Mouse (Mus musculus): ENCODE measurements around the gene Elmsan1.

Gene Elmsan1

DNA sequence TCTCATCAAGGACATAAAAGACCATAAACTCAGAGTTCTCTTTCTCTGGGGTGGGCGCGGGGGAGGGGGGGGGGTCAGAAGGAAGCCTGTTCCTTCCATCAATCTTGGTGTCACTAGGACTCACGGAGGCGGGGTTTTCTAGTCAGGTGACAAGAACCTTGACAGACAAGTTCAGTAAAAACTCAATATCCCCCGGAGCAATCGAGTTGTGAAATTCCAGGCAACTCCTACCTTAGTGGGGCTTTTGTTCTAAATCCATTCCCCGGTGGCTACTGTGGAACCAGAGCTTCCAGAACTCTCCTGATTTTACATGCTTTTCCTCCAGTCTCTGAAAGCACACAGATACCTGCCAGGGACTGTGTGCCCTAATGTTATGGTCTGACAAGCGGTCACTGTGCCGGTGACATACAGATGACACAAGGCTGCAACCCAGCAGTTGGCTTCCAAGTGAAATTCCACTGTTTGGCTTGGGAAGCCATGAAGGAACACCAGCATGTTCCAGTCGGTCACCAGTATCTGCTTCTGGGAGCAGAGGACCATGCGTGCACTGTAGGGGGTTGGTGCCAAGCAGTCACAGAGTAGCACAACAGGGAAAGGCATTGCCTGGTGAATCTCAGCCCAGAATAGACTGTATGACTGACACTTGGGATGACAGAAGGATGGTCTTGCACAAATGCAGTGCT is 2.8 kb downstream of the Elmsan1 start:
- no peak for DNase-seq (ENCODE audit: low read depth)

DNA sequence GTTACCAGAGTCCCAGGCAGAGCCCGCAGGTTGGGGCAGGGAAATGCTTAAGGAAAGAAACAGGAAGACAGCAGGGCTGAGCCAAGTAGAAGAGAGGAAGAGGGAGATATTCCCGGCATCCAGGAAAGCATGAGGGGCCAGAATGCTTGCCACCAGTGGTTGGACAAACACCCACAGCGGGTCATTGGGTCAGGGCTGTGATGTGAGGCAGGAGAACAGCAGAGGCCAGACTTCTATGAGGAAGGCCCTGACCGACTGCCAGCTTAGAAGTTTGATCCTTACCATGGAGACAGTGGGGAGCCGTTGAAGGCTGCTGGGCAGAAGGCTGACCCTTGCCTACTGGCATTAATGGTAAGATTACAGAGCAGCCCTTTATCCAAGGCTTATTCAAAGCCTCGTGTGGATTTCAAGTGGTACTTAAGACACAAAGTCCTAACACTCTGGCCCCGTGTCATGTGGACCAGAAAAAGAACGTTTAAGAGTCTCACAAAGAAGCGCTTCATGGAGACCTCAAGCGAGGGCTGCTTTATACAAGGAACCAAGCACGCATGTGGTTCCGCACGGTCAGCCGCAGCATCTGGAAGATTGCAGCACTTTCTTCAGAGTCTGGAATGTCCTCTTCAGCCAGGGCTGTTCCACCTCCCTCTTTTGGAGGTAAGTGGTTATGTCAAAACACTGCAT is 4.0 kb downstream of the Elmsan1 start:
- no peak for DNase-seq (ENCODE audit: low read depth)

DNA sequence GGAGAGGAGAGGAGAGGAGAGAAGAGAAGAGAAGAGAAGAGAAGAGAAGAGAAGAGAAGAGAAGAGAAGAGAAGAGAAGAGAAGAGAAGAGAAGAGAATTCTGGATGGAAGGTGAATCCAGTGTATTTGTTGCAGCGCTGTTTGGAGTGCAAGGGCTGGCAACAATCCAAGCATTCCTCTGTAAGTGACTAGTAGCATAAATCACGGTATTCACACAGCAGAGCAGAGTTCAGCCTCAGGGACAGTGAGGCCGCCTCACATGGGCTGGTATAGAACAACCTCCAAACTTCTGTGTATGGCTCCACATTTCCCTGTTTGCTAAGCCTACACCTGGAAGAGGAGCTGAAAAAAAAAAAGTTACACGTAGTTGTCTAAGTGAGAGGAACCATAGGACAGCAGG is 6.4 kb downstream of the Elmsan1 start:
- no peak for DNase-seq (ENCODE audit: low read depth)

DNA sequence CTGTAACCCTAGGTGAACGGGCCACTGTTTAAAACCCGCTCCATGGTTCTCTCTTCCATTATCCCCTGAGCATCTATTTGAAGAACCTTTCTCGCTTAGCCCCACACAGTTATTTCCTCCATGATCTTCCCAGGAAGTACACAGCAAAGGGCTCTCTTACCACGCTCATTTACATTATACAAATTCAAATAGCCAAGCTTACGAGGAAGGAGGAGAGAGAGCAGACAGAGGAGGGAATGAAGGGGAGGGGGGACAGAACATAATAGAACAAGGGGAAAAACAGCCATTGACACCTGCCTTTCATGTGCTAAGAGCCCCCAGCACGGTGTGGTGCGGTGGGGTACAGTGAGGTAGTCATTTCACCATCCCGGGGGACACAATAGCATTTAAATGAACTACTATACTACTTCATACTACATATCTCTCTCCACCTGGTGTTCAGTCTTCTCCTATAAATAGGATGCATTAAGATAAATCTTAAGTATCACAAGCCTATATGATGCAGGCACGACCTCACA is 7.6 kb downstream of the Elmsan1 start:
- no peak for DNase-seq (ENCODE audit: low read depth)

DNA sequence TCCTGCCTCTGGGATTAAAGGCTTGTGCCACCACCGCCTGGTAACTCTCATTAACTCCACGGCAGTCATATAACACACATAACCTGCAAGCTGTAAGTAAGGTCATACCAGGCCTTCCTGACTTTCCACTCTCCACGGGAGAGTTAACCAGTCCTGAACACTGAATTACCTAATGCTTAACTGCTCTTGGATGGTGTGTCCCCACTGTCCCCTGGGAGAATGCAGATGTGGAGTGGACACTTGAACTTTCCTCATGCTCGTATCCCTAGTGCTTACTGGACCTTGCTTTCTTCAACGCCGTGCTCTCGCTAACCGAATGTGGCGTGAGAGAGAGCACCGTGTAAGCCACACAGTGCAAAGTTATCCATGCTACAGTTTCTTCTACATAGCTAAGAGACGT is 8.4 kb downstream of the Elmsan1 start:
- no peak for DNase-seq (ENCODE audit: low read depth)

DNA sequence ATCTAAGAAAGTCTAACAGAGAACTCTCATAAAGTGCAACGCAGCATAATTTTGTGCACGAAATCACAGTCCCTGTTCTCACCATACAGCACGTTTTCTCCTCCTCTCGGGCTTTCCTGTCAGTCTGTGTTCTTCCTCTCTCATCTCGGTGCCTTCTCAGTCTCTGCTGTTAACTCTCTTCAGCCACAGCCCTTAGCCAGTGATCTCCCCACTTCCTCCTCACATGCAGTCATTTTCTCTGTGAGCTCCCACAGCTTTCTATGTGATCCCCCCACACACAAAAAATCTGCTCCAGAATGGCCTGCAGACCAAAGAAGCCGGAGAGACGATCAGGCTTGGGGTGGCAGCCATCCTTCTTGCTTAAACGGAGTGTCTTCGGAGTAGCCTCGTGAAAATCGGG is 9.6 kb downstream of the Elmsan1 start:
- no peak for DNase-seq (ENCODE audit: low read depth)

DNA sequence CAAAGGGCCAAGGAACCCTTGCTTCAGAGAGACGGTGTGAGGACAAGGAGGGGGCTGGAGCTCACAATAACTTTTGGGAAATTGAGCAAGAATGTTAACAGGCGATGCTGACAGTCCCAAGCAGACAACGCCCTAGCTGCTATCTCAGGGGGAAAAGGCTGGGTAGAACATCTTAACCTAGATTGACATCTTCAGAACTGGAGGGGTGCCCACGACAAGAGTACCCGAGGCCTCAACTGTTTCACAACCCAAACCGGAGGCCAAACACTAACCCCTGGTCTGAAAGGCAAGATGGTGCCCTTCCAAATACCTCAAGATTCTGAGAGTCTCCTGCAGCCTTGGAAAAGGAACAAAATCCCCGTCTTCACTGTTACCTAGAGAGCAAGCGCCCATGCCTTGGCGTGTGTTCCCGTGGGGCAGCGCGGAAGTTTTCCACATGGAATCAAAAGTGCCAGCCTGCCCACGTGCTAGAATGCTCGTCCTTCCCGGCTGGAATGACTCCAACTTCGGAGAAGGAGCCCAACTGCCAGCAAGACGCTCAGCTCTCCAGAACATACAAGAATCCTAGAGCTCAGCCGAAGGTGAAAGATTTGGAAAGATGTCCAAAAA is 11.4 kb downstream of the Elmsan1 start:
- DNase-seq (ENCODE audit: low read depth): no peak

DNA sequence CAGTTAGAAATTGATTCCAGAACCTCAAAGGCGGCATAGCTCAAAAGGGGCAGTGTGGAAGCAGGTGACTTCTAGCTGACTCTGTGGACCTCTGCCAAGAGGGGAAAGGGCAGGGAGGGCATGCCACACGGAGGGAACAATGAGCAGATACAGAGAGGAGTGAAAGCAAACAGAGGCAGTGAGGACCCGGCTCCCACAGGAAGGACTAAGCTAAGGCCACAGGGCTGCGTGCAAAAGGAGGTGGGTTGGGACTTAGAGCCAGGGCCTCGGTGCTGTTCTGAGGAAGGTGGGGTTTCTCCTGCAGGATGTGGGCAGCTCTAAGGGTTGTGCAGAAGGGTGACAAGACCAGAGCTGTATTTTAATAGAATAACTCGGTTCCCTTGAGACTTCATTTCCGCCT is 12.2 kb downstream of the Elmsan1 start:
- DNase-seq (ENCODE audit: low read depth): no peak

DNA sequence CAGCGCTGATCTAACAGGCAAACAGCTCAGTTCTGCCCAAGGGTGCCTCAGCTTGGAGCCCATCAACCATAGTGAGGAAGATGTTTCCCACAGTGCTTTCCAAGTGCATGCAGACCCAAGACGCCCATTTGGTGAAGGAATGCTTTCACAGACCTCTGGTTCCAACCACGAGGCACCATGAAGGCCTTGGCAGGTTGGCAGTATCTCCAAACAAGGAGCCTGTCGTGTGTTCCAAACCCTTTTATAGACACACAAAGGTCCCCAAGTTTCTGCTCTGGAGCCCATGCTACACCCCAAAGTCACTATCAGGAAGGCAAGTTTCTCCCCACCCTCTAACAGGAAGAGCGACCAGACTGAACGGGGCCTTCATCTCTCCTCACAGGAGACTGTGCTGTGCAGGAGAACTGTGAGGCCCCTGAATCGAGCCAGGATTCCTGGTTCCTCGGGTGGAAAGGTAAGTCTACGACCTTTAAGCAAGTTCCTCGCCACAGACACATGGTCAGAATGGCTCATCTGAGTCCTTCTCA is 13.0 kb downstream of the Elmsan1 start:
- DNase-seq (ENCODE audit: low read depth): no peak

DNA sequence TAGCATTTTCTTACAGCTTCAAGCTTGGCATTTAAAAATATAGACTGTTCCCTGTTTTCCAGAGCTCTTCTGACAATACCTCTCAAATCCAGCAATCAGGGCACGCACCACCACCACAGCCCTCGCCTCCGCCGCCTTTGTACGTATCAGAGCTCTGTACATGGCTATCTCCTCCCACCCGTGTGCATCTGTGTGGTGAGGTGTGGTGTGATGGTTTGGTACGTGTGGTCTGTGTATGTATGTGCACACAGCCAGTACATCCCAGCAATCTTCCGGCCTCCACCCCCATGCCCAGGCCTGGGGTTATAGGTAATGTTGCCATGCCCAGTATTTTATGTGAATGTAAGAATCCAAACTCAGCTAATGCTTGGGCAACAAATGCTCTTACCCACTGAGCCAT is 14.0 kb downstream of the Elmsan1 start:
- DNase-seq (ENCODE audit: low read depth): no peak

DNA sequence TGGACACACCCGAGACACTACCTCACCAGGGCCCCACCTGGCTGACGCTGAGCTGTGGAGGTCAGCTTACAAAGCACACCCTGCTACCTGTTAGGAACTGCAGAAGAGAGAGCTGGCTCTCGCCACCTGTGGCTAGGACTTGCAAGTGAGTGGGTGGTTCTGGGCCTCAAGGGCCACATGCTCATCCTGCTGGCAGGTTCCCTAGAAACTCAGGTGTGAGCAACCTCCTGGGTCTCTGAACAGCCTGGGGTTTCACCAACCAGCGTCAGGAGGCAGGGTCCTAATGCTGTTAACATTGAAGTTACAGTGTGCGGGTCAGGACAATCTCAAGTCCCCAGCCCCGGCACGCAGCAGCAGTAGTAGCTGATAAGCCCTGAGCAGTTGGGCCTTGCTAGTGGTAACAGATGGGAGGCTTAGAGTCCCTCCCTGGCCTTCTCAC is 14.9 kb downstream of the Elmsan1 start:
- peak; percentile 83 for DNase-seq (ENCODE audit: low read depth)

DNA sequence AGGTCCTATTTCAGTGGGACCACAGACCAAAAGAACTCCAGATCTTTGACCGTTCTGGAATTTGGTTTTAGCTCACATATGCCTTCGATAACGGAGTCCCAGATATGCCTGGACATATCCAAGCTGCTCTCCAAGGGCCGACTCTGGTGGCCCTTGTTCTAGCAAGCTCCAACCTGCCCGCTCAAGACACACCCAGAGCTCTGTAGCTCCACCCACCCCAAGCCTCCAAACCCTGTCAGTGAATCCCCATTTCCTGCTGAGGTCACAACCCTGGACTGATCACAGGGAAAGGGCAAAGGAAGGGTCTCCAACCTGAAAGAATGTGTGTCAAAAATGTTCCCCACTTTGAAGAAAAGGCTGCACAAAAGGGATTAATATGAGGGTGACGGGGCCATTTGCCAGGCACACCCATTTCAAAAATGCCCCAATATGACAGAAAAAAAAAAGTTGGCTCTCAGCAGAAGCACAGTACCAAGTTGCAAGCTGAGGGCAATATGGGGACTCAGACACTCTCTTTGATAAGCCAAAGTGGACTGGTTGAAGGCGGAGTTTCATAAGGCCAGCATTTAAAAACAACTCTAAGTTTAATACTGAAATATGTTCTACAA is 15.4 kb downstream of the Elmsan1 start:
- no peak for DNase-seq (ENCODE audit: low read depth)

DNA sequence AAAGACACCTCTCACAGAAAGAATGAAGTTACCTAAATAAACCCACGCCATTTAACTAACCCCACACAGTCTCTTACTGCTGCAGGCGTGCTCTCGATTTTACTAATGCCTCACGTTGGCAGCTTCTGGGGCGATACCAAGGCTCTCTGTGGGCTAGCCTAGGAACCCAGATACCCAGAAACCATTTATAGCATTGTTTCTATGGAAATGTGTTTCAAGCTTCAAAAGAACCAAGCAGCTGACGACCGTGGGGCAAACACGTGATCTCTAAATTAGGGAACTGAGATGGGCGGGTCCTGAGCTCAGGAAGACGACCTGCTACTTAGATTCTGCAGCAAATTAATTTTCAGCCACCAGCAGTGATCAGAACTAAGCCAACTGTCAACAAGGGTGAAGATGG is 16.1 kb downstream of the Elmsan1 start:
- DNase-seq (ENCODE audit: low read depth): no peak

DNA sequence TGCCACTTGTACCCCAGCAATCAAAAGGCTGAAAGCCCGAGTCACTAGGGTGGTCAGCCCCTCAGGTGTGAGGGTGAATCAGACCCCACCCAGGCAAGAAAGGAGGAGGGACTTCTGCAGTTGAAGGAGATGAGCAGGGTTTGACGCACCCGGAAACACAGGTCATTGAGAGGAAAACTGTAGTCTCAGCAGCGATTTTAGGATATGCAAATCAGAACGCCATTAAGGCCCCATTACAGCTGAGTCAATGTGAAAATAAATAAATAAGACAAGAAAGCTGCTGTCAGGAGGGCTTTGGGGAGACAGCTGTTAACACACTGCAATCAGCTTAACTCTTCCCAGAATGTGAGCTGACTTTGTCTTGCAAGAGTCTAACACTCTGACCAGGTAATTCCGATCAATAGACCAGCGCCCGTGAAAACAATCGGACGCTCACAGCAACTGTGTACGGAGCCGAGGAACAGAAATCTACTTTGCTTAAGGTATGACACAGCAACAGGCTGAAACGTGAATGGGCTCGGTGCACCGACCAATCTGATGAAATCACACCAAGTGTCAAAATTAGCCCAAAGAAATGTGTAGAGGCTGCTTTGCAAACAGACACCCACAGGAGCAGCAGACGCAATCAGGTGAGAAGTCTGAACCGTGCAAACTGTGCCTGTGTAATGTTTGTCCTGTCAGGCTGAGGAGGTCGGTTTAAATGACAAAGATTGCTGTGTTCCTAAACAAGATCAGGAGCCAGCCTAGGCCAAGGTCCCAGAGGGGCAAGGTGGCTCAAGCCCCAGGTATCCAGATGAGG is 16.8 kb downstream of the Elmsan1 start:
- no peak for DNase-seq (ENCODE audit: low read depth)

DNA sequence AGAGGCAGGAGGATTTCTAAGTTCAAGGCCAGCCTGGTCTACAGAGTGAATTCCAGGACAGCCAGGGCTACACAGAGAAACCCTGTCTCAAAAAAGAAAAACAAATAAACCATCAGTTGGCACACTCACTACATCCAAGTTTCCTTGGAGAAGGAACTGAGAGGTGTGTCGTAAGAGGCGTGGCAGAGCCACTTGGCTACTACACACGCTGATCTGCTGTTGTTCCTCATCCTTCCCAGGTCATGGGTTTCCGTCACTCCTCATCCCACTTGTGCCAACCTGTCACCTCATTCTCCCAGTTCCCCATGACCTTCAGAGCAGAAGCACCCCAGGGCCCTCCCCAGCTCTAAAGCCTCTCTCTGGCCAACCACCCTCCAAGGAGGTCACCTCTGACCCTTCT is 17.5 kb downstream of the Elmsan1 start:
- no peak for DNase-seq (ENCODE audit: low read depth)

DNA sequence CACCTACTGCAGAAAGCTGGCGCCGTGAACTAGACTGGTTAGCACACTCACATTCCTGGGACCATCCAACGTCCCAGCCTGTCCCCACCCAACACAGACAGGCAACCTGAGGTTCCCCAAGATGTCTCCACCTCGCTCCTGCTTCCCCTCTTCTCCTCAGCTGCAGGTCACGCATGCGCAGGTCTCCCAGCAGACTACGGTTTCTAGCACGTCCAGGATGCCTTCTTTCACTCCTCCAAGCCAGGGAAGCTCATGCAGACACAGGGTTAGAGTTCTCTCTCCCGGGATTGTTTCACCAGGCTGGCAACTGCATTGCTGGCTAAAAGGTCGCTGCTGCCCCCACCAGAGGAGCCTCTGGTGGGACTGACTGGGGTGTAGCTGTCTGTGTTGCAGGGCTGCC is 19.8 kb downstream of the Elmsan1 start:
- no peak for DNase-seq (ENCODE audit: low read depth)

DNA sequence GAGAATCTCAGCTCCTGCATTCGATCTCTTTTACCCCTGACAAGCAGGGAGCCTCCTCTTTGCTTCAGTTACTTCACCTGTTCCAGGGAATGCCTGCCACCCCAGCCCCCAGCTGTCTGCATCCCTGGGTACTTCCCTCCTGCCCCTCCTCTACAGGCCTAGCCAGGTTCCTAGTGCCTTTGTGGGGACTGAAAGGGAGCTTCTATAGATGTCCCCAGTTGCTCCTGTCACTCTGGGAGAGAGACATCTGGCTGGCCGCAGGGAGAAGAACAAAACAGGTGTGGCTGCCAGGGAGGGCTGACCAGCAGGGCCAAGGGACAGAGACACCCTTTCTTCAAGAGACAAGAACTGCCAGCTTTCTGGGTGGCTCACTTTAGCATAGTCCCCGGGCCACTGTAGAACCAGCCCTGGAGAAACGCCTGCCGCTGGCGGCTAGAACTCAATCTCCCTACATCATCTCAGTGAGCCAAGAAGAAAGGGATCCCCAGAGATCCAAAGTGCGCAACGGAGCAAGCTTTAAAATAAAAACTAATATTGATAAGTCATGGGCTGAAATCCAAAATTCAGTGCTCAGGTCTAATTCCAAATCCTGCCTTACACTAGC is 20.5 kb downstream of the Elmsan1 start:
- DNase-seq (ENCODE audit: low read depth): no peak

DNA sequence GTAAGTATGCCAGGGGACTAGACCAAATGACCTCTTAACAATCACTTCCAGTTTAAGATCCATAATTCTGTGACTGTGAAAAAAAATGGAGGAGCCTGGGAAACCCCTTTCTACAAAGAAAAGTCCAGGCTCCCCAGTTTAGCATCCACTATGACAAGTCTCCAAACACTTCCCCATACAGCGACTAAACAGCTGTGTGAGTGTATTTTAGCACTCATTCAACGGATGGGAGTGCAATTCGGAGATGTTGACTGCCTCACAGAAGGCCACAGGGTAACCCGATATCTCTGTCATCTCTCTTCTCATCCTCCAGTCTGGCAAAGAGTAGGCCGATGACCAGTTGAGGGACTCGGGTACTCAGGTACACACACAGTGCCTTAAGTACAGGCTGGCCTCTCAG is 23.5 kb downstream of the Elmsan1 start:
- no peak for DNase-seq (ENCODE audit: low read depth)

DNA sequence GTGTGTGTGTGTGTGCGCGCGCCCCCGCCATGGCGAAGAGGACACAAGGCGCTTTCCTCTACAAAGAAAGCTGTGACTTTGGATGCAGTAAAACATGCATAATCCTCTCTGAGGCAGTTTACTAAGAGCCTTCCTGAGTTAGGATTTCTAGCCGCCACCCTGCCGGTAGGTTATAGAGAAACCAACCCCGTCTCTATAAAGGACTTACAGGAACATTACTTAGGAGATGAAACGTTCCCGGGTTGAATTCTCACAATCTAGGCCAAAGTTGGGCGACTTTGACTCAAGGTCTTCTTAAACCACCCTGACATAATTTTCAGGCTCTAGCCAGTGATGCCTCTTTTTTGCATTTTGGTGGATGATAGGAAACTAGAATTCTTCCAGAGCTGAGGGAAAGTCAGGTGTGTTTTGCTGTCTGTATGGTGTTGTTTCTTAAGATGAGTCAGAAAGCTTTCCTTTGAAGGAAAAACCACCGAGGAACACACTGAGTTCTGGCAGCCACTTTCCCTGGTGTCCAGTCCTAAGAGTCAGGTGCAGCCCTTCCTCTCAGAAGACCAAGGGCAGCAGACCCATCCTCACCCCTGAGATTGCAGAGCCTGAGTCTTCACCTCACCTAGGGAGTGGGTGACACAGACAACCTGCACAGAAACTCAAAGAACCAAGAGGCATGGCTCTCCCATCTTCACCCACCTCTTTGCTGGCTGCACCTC is 24.1 kb downstream of the Elmsan1 start:
- no peak for DNase-seq (ENCODE audit: low read depth)

DNA sequence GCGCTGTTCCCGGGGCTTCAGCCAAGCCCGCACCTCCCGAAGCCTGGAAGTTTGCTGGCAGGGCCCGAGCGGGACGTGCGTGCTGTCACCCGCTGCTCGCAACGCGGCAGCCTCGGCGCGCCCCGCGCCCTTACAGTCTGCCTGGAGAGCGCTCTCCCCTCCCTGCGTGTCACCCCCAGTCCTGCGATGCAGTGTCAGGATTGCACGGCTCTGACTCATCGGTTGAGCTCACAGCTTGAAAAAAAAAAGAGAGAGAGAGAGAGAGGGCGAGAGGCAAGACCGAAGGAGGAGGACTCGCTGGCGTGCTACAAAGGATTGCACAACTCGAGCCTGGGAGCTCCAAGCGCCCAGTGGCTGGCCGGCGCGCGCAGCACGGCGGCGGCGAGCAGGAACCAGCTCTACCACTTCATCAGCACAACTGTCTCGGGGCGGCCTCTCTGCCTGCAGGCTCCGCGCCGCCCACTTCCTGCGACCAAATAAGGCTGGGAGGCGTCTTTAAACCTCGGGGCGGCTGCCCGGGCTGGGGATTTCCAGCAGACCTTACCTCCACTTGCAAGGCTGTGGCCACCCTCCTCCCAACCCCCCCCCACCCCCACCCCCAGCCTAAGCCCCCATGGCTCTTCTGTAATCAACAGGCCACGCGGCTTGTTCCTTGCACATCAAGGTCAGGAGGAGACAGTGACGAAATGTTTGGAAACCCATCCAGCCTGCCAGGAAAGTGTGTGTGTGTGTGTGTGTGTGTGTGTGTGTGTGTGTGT is 24.9 kb downstream of the Elmsan1 start:
- DNase-seq (ENCODE audit: low read depth): peak; percentile 89
